Mouse (Mus musculus) embryonic facial prominence, embryonic 12.5 days (tissue): ENCODE measurements around the gene Gm42517. TPM values are rescaled to one million over a fixed set of nuclear protein-coding genes. Genes with fewer than 3 reads are reported as not detected.
A peak's percentile ranks its signal among the peaks of the same experiment; 100 is the strongest.

ENCODE experiments used
- ATAC-seq: fragments of 200-750 bp; cut with Nextera tagmentation; 2 replicates; pipeline ENCODE4 v1.8.0; 2017; ENCODE audit not compliant: insufficient number of reproducible peaks, insufficient read depth, low FRiP score, low TSS enrichment
- H3K27ac ChIP-seq: fragments of 300-500 bp; sonication (generic); 2 replicates; pipeline ENCODE4 v1.5.1; 2016; ENCODE audit warnings: mild to moderate bottlenecking
- H3K27me3 ChIP-seq: fragments of 300-500 bp; sonication (generic); 2 replicates; pipeline ENCODE4 v1.6.1; 2016; ENCODE audit warnings: mild to moderate bottlenecking, moderate library complexity
- H3K36me3 ChIP-seq: fragments of 300-500 bp; sonication (generic); 2 replicates; pipeline ENCODE4 v1.6.1; 2016; ENCODE audit warnings: mild to moderate bottlenecking
- H3K4me1 ChIP-seq: fragments of 300-500 bp; sonication (generic); 2 replicates; pipeline ENCODE4 v1.6.1; 2016
- H3K4me2 ChIP-seq: fragments of 300-500 bp; sonication (generic); replicated peaks from 2 replicates; pipeline ENCODE4 v1.6.1; 2016; ENCODE audit warnings: mild to moderate bottlenecking, moderate library complexity
- H3K4me3 ChIP-seq: fragments of 300-500 bp; sonication (generic); 2 replicates; pipeline ENCODE4 v1.5.1; 2016; ENCODE audit warnings: mild to moderate bottlenecking
- H3K9ac ChIP-seq: fragments of 300-500 bp; sonication (generic); 2 replicates; pipeline ENCODE4 v1.6.1; 2016; ENCODE audit warnings: mild to moderate bottlenecking, moderate library complexity
- H3K9me3 ChIP-seq: fragments of 300-500 bp; sonication (generic); 2 replicates; pipeline ENCODE4 v1.6.1; 2016; ENCODE audit warnings: mild to moderate bottlenecking, moderate library complexity
- WGBS: fragments of 180-500 bp; shearing (Covaris S2); methylation state at CpG from one replicate; pipeline ENCODE4 v1.1.7; 2016; 5-methylcytosine and 5-hydroxymethylcytosine counted together
- polyA plus RNA-seq: library from polyadenylated mRNA; unstranded; fragments of >200 nt; fragmentation: Nextera tagmentation; extraction: Ambion mirVana; gene quantifications from 2 replicates; pipeline ENCODE4 v1.2.1, GENCODE M21; 2016

The Gm42517 gene
- polyA plus RNA-seq: not detected in 2 replicates

- H3K27me3 ChIP-seq: peaks cover 95% of the 10 kb centered on the region
- ATAC-seq: no peak; the same call in 1 of the 2 replicates
- H3K9ac ChIP-seq: peak within 1 kb of the TSS; percentile 58
- peak within 1 kb of the TSS; percentile 48 for H3K4me3 ChIP-seq
- peaks cover 23% of the 10 kb centered on the region for H3K4me1 ChIP-seq
- H3K4me2 ChIP-seq: peak within 1 kb of the TSS; percentile 93
- H3K36me3 ChIP-seq: no peaks in the 10 kb centered on the region
- no peak within 1 kb of the TSS for H3K27ac ChIP-seq
- 1% methylated on average over 34 of the region's 36 CpGs for WGBS
- H3K9me3 ChIP-seq: no peaks in the 10 kb centered on the region
These were observed at the start of gene Gm42517 for GRCm38 (mm10) chr5:108367871-108368332. Gene Gm42517 (minus strand): TSS chr5:108367922.

DNA sequence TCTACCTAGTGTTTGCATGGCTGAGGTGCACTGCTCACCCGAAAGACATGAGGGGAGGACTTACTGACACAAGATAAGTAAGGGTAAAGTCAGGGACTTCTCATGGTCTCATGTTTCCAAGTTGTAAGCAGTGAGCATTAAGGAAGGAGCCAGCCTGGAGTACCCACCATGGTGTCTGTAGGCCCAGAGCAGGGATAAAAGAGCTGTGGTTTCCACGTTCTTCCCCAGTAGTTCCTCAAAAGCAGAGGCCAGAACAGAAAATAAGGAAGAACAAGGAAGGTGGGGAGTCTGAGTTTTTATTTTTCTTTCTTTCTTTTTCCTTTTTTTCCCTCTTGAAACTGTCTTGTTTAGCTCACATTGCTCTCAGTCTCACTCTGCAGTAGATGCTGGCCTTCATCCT is 47.0 kb upstream of the Gm42517 start:
- no peaks in the 10 kb centered on the region for H3K4me1 ChIP-seq
- 75% methylated on average over 2 of the region's 2 CpGs for WGBS
- H3K9me3 ChIP-seq: no peaks in the 10 kb centered on the region
- no peak for ATAC-seq
- H3K27me3 ChIP-seq: no peaks in the 10 kb centered on the region
- H3K36me3 ChIP-seq: no peaks in the 10 kb centered on the region
- no peak overlapping the region for H3K4me2 ChIP-seq
- no peak overlapping the region for H3K4me3 ChIP-seq
- H3K27ac ChIP-seq: no peak overlapping the region
- H3K9ac ChIP-seq: no peak overlapping the region

DNA sequence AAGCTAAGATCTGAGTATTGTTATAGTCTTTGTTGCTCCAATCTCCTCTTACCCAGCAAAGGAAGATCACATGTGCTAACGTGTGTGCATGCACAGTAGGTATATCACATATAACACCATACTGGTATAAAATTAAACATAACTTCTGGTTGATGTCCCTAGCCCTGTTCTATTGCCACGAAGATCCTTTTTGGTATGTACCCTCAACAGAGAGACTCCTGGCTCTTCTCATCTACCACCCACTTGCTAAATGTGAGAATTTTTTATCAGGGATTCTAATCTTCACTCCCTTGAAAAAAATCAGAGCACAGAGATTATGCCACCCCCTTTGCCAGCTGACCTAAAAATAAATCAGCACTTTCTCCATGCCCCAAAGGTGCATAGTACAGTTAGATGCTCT is 39.3 kb upstream of the Gm42517 start:
- Histone ChIP-seq H3K4me2 (no peak overlapping the region), H3K9ac (no peak overlapping the region), H3K4me1 (no peaks in the 10 kb centered on the region), H3K27ac (no peak overlapping the region), H3K27me3 (no peaks in the 10 kb centered on the region), H3K9me3 (no peaks in the 10 kb centered on the region), H3K4me3 (no peak overlapping the region), H3K36me3 (no peaks in the 10 kb centered on the region)
- no peak for ATAC-seq
- 72% methylated on average over 2 of the region's 2 CpGs for WGBS

DNA sequence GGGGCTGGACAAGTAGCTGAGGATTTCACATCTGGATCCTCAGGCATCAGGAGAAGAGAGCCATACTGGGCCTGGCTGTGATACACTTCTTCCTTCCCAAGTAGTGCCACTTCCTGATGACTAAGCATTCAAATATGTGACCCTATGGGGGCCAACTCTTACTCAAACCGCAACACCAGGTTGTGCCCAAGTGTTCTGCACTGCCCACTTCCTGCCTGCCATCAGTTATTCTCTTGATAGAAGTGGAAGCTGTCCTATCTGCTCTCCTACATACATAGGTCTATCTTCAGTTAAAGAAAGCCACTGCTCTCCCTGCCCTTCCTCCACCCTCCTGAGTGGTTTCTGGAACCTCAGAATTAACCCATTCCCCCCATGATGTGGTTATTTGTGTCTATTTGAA is 37.7 kb upstream of the Gm42517 start:
- Histone ChIP-seq H3K4me1 (no peaks in the 10 kb centered on the region), H3K9ac (no peak overlapping the region), H3K27me3 (no peaks in the 10 kb centered on the region), H3K27ac (no peak overlapping the region), H3K36me3 (no peaks in the 10 kb centered on the region), H3K9me3 (no peaks in the 10 kb centered on the region), H3K4me3 (no peak overlapping the region), H3K4me2 (no peak overlapping the region)
- 61% methylated on average over 1 of the region's 1 CpGs for WGBS
- ATAC-seq: no peak

DNA sequence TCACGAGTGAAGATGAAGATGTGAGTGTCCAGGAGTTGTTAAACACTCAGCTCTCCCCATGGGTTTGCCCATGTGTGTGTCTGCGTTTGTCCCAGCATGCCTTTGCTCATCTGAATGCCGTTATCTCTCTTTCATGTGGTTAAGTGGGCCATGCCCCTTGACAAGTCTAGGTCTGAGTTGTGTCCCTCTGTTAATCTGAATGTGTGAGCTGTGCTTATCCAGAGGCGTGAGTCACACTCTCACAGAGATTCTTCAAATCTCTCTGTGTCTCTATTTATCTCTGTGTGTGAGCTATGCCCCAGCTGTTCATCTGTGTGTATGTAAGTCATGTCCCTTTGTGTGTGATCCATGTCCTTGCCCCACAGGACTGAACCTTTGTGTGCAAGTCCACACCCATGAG is 35.7 kb upstream of the Gm42517 start:
- no peak overlapping the region for H3K9ac ChIP-seq
- WGBS: 72% methylated on average over 4 of the region's 4 CpGs
- no peak overlapping the region for H3K4me3 ChIP-seq
- H3K36me3 ChIP-seq: no peaks in the 10 kb centered on the region
- H3K27ac ChIP-seq: no peak overlapping the region
- H3K9me3 ChIP-seq: no peaks in the 10 kb centered on the region
- H3K27me3 ChIP-seq: no peaks in the 10 kb centered on the region
- H3K4me1 ChIP-seq: no peaks in the 10 kb centered on the region
- no peak for ATAC-seq
- no peak overlapping the region for H3K4me2 ChIP-seq

- 78% methylated on average over 3 of the region's 3 CpGs for WGBS
- no peak for ATAC-seq
- Histone ChIP-seq H3K36me3 (no peaks in the 10 kb centered on the region), H3K4me3 (no peak overlapping the region), H3K9ac (no peak overlapping the region), H3K27me3 (peaks cover 11% of the 10 kb centered on the region; the same call in 1 of the 2 replicates), H3K27ac (no peak overlapping the region), H3K9me3 (no peaks in the 10 kb centered on the region), H3K4me2 (no peak overlapping the region), H3K4me1 (no peaks in the 10 kb centered on the region)
These were observed 22.0 kb upstream of the Gm42517 start for GRCm38 (mm10) chr5:108389744-108390143.

- Histone ChIP-seq H3K4me2 (no peak within 1 kb of the TSS), H3K27ac (no peak within 1 kb of the TSS), H3K9me3 (no peaks in the 10 kb centered on the region), H3K9ac (no peak within 1 kb of the TSS), H3K4me3 (no peak within 1 kb of the TSS), H3K4me1 (no peaks in the 10 kb centered on the region), H3K36me3 (no peaks in the 10 kb centered on the region), H3K27me3 (peaks cover 11% of the 10 kb centered on the region; the same call in 1 of the 2 replicates)
- no peak for ATAC-seq
- WGBS: 77% methylated on average over 7 of the region's 7 CpGs
These were observed 20.5 kb upstream of the Gm42517 start, which contains the start of gene Pde6b for GRCm38 (mm10) chr5:108388201-108388600. Gene Pde6b (plus strand): TSS chr5:108388391.

- 65% methylated on average over 4 of the region's 4 CpGs for WGBS
- Histone ChIP-seq H3K9ac (no peak overlapping the region), H3K4me3 (no peak overlapping the region), H3K27ac (no peak overlapping the region), H3K36me3 (no peaks in the 10 kb centered on the region), H3K4me1 (no peaks in the 10 kb centered on the region), H3K4me2 (no peak overlapping the region), H3K9me3 (no peaks in the 10 kb centered on the region), H3K27me3 (peaks cover 11% of the 10 kb centered on the region; the same call in 1 of the 2 replicates)
- no peak for ATAC-seq
These were observed 18.7 kb upstream of the Gm42517 start for GRCm38 (mm10) chr5:108386449-108386848.

DNA sequence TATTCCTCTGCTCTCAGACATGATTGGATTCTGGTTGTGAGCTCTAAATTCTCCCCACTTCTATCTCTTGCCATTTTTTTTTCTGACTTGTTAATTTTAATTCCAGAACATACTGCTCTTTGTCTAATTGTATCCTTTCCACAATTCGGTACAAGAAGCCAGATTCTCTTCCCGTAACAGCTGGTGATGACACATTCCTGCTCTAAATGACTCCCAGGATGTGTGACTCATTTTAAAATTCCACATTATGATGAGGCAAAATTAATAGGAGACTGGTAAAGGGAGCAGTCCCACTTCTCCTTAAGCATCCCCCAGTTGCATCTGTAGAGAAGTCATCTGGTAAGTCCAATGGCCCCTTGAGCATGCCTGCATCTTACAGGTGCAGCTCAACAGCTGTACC is 17.9 kb upstream of the Gm42517 start:
- H3K27me3 ChIP-seq: peaks cover 11% of the 10 kb centered on the region; the same call in 1 of the 2 replicates
- no peak overlapping the region for H3K4me2 ChIP-seq
- H3K27ac ChIP-seq: no peak overlapping the region
- 83% methylated on average over 2 of the region's 2 CpGs for WGBS
- H3K36me3 ChIP-seq: no peaks in the 10 kb centered on the region
- no peak for ATAC-seq
- H3K9me3 ChIP-seq: no peaks in the 10 kb centered on the region
- H3K4me3 ChIP-seq: no peak overlapping the region
- H3K9ac ChIP-seq: no peak overlapping the region
- H3K4me1 ChIP-seq: no peaks in the 10 kb centered on the region

GRCm38 (mm10) chr5:108378346-108378745 is 10.6 kb upstream of the Gm42517 start:
- peaks cover 13% of the 10 kb centered on the region; the same call in 1 of the 2 replicates for H3K27me3 ChIP-seq
- H3K4me3 ChIP-seq: no peak overlapping the region
- H3K9ac ChIP-seq: no peak overlapping the region
- H3K27ac ChIP-seq: no peak overlapping the region
- H3K36me3 ChIP-seq: no peaks in the 10 kb centered on the region
- H3K4me2 ChIP-seq: no peak overlapping the region
- WGBS: 85% methylated on average over 4 of the region's 4 CpGs
- ATAC-seq: no peak
- H3K9me3 ChIP-seq: no peaks in the 10 kb centered on the region
- no peaks in the 10 kb centered on the region for H3K4me1 ChIP-seq

- H3K4me1 ChIP-seq: no peaks in the 10 kb centered on the region
- ATAC-seq: no peak
These were observed 8.3 kb upstream of the Gm42517 start for GRCm38 (mm10) chr5:108376059-108376458.

GRCm38 (mm10) chr5:108374079-108374478 is 6.4 kb upstream of the Gm42517 start:
- peaks cover 54% of the 10 kb centered on the region for H3K27me3 ChIP-seq
- H3K4me1 ChIP-seq: peaks cover 2% of the 10 kb centered on the region; the same call in 1 of the 2 replicates
- H3K36me3 ChIP-seq: no peaks in the 10 kb centered on the region
- H3K27ac ChIP-seq: no peak overlapping the region
- 59% methylated on average over 5 of the region's 5 CpGs for WGBS
- no peak overlapping the region for H3K9ac ChIP-seq
- H3K9me3 ChIP-seq: no peaks in the 10 kb centered on the region
- ATAC-seq: no peak
- H3K4me3 ChIP-seq: no peak overlapping the region
- no peak overlapping the region for H3K4me2 ChIP-seq

More at GRCm38 (mm10) chr5:108376059-108376458, 8.3 kb upstream of the Gm42517 start:
- Histone ChIP-seq H3K9me3 (no peaks in the 10 kb centered on the region), H3K9ac (no peak overlapping the region), H3K27ac (no peak overlapping the region), H3K4me2 (no peak overlapping the region), H3K4me3 (no peak overlapping the region), H3K36me3 (no peaks in the 10 kb centered on the region), H3K27me3 (peaks cover 34% of the 10 kb centered on the region)
- 60% methylated on average over 1 of the region's 1 CpGs for WGBS
